Mouse (Mus musculus) monocyte, adult 2 months (primary cell): ENCODE results near the gene Lrp4.
"Not testable (repeated sequence)": the region's sequence is repeated elsewhere in the genome, so short reads cannot be mapped to it uniquely, and the experiment has no call there.

Source experiments
- DNase-seq, 2 experiments: peaks; one replicate each; pipeline ENCODE4 v3.0.0; 2022; ENCODE audit warnings: low spot score in 2 of 2, low read depth in 1 of 2

The Lrp4 gene

GRCm38 (mm10) chr2:91484698-91485097, 27.4 kb downstream of the Lrp4 start:
- DNase-seq, result no peak

GRCm38 (mm10) chr2:91485256-91485655, 27.9 kb downstream of the Lrp4 start:
- DNase-seq, result no peak

- DNase-seq, result not testable (repeated sequence)
Measured at GRCm38 (mm10) chr2:91487295-91487694, 30.0 kb downstream of the Lrp4 start.

GRCm38 (mm10) chr2:91492071-91492635, 34.8 kb downstream of the Lrp4 start:
- DNase-seq, result no peak

GRCm38 (mm10) chr2:91493981-91494380, 36.7 kb downstream of the Lrp4 start:
- no peak for DNase-seq

GRCm38 (mm10) chr2:91498093-91498719, 40.9 kb downstream of the Lrp4 start:
- DNase-seq, result peak in 1 of 2 experiments; percentile 48

- no peak for DNase-seq
Measured at GRCm38 (mm10) chr2:91508076-91508475, 50.8 kb downstream of the Lrp4 start.

GRCm38 (mm10) chr2:91517186-91517585, 59.9 kb downstream of the Lrp4 start:
- DNase-seq, result no peak

- DNase-seq, result peak; percentile 73 to 76
Measured at GRCm38 (mm10) chr2:91526294-91527146, 69.2 kb downstream of the Lrp4 start, which contains the start of gene Ckap5. Gene Ckap5, plus strand, starts transcription at chr2:91526762.

- no peak for DNase-seq
Measured at GRCm38 (mm10) chr2:91527147-91527486, 69.8 kb downstream of the Lrp4 start.

- peak; percentile 30 to 62 for DNase-seq
Measured at GRCm38 (mm10) chr2:91537588-91538205, 80.4 kb downstream of the Lrp4 start.
